Mouse (Mus musculus): ENCODE data around the gene Sdccag8. TPM values are rescaled to one million over a fixed set of nuclear protein-coding genes. Genes with fewer than 3 reads are reported as not detected.

Gene Sdccag8
- polyA plus RNA-seq (2012; rRNA removed) = 13.3 and 13.8 TPM in 2 replicates

DNA sequence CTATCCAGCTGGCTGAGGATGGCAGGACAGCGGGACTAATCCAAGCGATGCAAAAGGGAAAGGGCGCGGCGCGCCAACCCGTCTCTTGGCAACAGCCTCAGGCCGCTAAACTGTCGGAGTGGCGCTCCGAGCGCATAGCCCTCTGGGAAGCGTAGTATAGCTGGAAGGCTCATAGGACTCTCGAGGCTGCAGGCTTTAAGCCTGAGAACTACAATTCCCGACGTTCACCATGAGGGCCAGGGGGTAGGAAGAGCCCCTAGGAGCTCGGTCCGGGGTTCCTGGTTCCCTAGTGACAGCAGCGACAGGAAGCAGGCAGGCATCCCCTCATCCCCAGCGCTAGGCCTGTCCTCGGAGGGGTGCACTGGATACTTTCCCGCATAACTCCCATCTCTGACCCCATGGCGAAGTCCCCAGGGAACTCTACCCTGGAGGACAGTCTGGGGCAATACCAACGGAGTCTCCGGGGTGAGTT, at the start of gene Sdccag8:
Sdccag8 (plus strand) TSS at position 70 of the 472 bp plus-strand sequence.

DNA sequence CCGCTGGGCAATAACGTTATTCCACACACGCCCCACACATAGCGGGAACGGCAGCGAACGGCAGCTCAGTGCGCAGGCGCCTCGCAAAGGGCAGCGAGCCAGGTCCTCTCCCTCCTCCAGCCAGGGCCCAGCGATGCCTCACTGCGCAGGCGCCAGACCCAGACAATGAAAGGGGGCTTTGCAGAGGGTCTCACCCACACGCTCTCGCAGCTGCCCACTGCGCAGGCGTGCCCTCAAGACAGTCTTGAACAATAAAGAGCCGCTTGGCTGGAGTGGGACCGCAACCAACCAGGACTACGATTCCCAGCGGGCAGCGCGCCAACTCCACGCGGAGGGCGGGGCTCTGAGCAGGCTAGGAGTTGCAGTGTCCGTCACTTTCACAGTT, 432 bp upstream of the Sdccag8 start, which contains the start of gene Cep170:
Cep170 (minus strand) TSS at position 32 of the 385 bp plus-strand sequence.

Other genes with a start within 250 kb of the Sdccag8 start
- 183 and 185 TPM in 2 replicates for gene Cep170, start 593 bp upstream of the Sdccag8 start, polyA plus RNA-seq (2012; rRNA removed)

Data from central nervous system, embryonic 18 days (tissue).